ENCODE assay signal across 20 mouse cellular contexts in the genomic region with DNA sequence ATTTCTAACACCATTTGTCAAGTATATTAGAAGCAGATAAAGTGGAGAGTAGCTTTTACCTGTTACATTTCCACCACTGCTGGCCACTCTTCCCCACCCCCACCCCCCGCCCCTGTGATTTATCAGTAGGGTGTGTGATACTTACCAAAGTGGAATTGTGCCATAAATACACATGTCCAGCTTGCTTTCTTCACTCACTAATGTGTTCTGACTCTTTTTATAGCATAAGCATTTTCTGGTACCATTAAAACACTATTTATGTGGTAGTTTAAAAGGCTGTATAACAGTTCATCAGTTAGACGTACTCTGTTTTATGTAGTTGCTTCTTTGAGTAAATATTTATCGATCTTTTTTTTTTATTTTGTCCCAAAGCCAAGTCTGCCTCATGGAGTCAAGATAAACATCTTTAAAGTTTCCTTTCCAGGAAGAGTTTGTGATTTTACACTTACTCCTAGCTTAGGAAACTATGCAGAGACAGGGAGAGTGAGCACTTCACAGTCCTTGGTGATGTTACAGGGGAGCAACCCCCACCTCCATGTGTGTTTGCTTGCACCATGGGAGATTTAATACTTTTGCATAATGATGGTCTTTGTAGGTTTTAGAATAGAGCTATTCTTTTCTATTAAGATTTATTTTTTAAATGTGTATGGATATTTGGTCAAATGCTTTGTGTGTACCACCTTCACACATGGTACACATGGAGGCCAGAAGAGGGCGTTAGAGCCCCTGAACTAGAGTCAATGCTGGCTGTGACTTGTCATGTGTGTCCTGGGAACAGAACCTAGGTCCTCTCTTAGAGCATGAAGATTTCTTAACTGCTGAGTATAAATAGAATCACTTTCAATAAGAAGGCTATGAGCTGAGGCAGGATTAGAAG. TPM values are rescaled to one million over a fixed set of nuclear protein-coding genes. Genes with fewer than 3 reads are reported as not detected.
A peak's percentile ranks its signal among the peaks of the same experiment; 100 is the strongest.
DNase-seq lines count a peak whose midpoint lies in the region; ATAC-seq and TF ChIP-seq lines count a peak whose summit lies in the region.
"Had no signal": no experiment of that assay in that cellular context is flagged by ENCODE, and none has a peak within 500 bp of the region (broad histone marks: within the 10 kb centered on the region; RNA-seq: fewer than 3 reads in every experiment).

No protein-coding gene starts in this region.

- TF ChIP-seq CTCF in ES-Bruce4 (IDR thresholded peaks at IDR 0.05; ENCODE audit: low read depth, low read length) = peak; percentile 24
- no peak for TF ChIP-seq CTCF in cerebellum, adult 2 months (IDR thresholded peaks at IDR 0.05; ENCODE audit: borderline replicate concordance, insufficient read depth, low read depth, low read length)

- peaks cover 36% of the 10 kb centered on the region for H3K36me3 ChIP-seq in heart, embryonic 13.5 days
- H3K36me3 ChIP-seq in heart, embryonic 11.5 days (ENCODE audit: control insufficient read depth, insufficient read depth, low read length) = no peaks in the 10 kb centered on the region; the same call in none of the 2 replicates
- peaks cover 20% of the 10 kb centered on the region for H3K36me3 ChIP-seq in kidney, embryonic 16.5 days (ENCODE audit: insufficient read depth, low read length)
- H3K36me3 ChIP-seq in ES-Bruce4 (ENCODE audit: control insufficient read depth, insufficient read depth, low read length, poor library complexity, severe bottlenecking) = peaks cover 9% of the 10 kb centered on the region
- H3K36me3 ChIP-seq in intestine, embryonic 15.5 days = peaks cover 10% of the 10 kb centered on the region; the same call in 1 of the 2 replicates

- 53% methylated on average over 4 of the region's 4 CpGs for WGBS in heart, embryonic 13.5 days
- 65% methylated on average over 4 of the region's 4 CpGs for WGBS in heart, embryonic 11.5 days (ENCODE audit: insufficient replicate concordance)
- WGBS in kidney, embryonic 16.5 days = 53% methylated on average over 4 of the region's 4 CpGs
- 35% methylated on average over 4 of the region's 4 CpGs for WGBS in intestine, embryonic 15.5 days
- WGBS in cerebellum, adult 2 months = 77% methylated on average over 4 of the region's 4 CpGs

- H3K4me1 ChIP-seq in heart, embryonic 13.5 days = peaks cover 40% of the 10 kb centered on the region
- peaks cover 4% of the 10 kb centered on the region for H3K4me1 ChIP-seq in heart, embryonic 11.5 days (ENCODE audit: control insufficient read depth, insufficient read depth, low read length)
- H3K4me1 ChIP-seq in kidney, embryonic 16.5 days (ENCODE audit: insufficient read depth, low read length) = peaks cover 25% of the 10 kb centered on the region
- H3K4me1 ChIP-seq in ES-Bruce4 (ENCODE audit: control insufficient read depth, insufficient read depth, low read length) = no peaks in the 10 kb centered on the region
- H3K4me1 ChIP-seq in intestine, embryonic 15.5 days (replicated peaks) = peaks cover 11% of the 10 kb centered on the region; the same call in 1 of the 2 replicates
- no peaks in the 10 kb centered on the region for H3K4me1 ChIP-seq in cerebellum, adult 2 months (ENCODE audit: control insufficient read depth, insufficient read depth, low read length)
- H3K4me1 ChIP-seq: embryonic facial prominence, embryonic 10.5 days; limb, embryonic 10.5 days had no signal

- H3K4me3 ChIP-seq in heart, embryonic 13.5 days = no peak overlapping the region
- H3K4me3 ChIP-seq in heart, embryonic 11.5 days (ENCODE audit: low read depth, low read length) = no peak overlapping the region
- H3K4me3 ChIP-seq in kidney, embryonic 16.5 days (ENCODE audit: low read length) = no peak overlapping the region
- no peak overlapping the region for H3K4me3 ChIP-seq in ES-Bruce4 (ENCODE audit: low read depth, low read length)
- H3K4me3 ChIP-seq in intestine, embryonic 15.5 days (replicated peaks) = no peak overlapping the region
- H3K4me3 ChIP-seq in cerebellum, adult 2 months (replicated peaks; ENCODE audit: insufficient read depth, low read depth, low read length) = no peak overlapping the region
- H3K4me3 ChIP-seq: embryonic facial prominence, embryonic 10.5 days; hindbrain, embryonic 12.5 days; limb, embryonic 10.5 days had no signal

- no peak for TF ChIP-seq POLR2A in ES-Bruce4 (IDR thresholded peaks at IDR 0.05; ENCODE audit: insufficient read depth, low read length)
- no peak for TF ChIP-seq POLR2A in cerebellum, adult 2 months (IDR thresholded peaks at IDR 0.05; ENCODE audit: borderline replicate concordance, insufficient read depth, low read length)

- H3K9me3 ChIP-seq in heart, embryonic 13.5 days = no peaks in the 10 kb centered on the region
- no peaks in the 10 kb centered on the region for H3K9me3 ChIP-seq in heart, embryonic 11.5 days (replicated peaks; ENCODE audit: control insufficient read depth, low read length)
- H3K9me3 ChIP-seq in kidney, embryonic 16.5 days (ENCODE audit: low read length) = no peaks in the 10 kb centered on the region
- H3K9me3 ChIP-seq in ES-Bruce4 (replicated peaks; ENCODE audit: control insufficient read depth, insufficient read depth, low read length, poor library complexity, severe bottlenecking) = no peaks in the 10 kb centered on the region
- H3K9me3 ChIP-seq in intestine, embryonic 15.5 days = no peaks in the 10 kb centered on the region
- H3K9me3 ChIP-seq: embryonic facial prominence, embryonic 10.5 days; hindbrain, embryonic 12.5 days; limb, embryonic 10.5 days had no signal

- ATAC-seq in heart, embryonic 13.5 days (ENCODE audit: extremely low read depth, insufficient number of reproducible peaks, low FRiP score, low TSS enrichment) = no peak
- ATAC-seq in heart, embryonic 11.5 days (replicated peaks; ENCODE audit: insufficient number of reproducible peaks, low FRiP score, low TSS enrichment) = no peak
- peak; percentile 66 for ATAC-seq in kidney, embryonic 16.5 days (ENCODE audit: low FRiP score, low TSS enrichment)
- peak; percentile 51 for ATAC-seq in intestine, embryonic 15.5 days
- ATAC-seq: forebrain, embryonic 14.5 days; inflammation-experienced regulatory T-cells, adult 6 months; midbrain, embryonic 16.5 days had no signal

- H3K27me3 ChIP-seq in heart, embryonic 13.5 days (replicated peaks) = no peaks in the 10 kb centered on the region
- H3K27me3 ChIP-seq in heart, embryonic 11.5 days (ENCODE audit: control insufficient read depth, insufficient read depth, low read length) = no peaks in the 10 kb centered on the region
- no peaks in the 10 kb centered on the region for H3K27me3 ChIP-seq in kidney, embryonic 16.5 days (ENCODE audit: insufficient read depth, low read length)
- no peaks in the 10 kb centered on the region for H3K27me3 ChIP-seq in ES-Bruce4 (ENCODE audit: control insufficient read depth, insufficient read depth, low read length, poor library complexity, severe bottlenecking)
- H3K27me3 ChIP-seq in intestine, embryonic 15.5 days (replicated peaks) = no peaks in the 10 kb centered on the region
- H3K27me3 ChIP-seq in cerebellum, adult 2 months (ENCODE audit: control insufficient read depth, insufficient read depth, low read length) = no peaks in the 10 kb centered on the region
- H3K27me3 ChIP-seq: hindbrain, embryonic 12.5 days had no signal

- DNase-seq in kidney, adult 8-10 months = no peak
- no peak for DNase-seq in cerebellum, adult 2 months
- DNase-seq in spleen, postnatal 36 days (ENCODE audit: low spot score in 2 of 2) = no peak
- DNase-seq: adrenal gland, postnatal 25 days; B cell, adult 2 months; cerebellum, adult 18-20 months; right cerebral cortex, adult 18-20 months; thymus, postnatal 25 days had no signal

- no peak for TF ChIP-seq EP300 in ES-Bruce4 (IDR thresholded peaks at IDR 0.05; ENCODE audit: insufficient read depth, low read depth, low read length)

- no peak overlapping the region for H3K9ac ChIP-seq in heart, embryonic 13.5 days
- no peak overlapping the region for H3K9ac ChIP-seq in heart, embryonic 11.5 days (ENCODE audit: low read depth, low read length)
- no peak overlapping the region for H3K9ac ChIP-seq in kidney, embryonic 16.5 days (replicated peaks; ENCODE audit: low read length)
- no peak overlapping the region for H3K9ac ChIP-seq in ES-Bruce4 (ENCODE audit: low read depth, poor library complexity, severe bottlenecking)
- no peak overlapping the region for H3K9ac ChIP-seq in intestine, embryonic 15.5 days
- H3K9ac ChIP-seq: hindbrain, embryonic 12.5 days; liver, embryonic 14.5 days had no signal

- peak overlapping the region; percentile 29; the same call in 1 of the 2 replicates for H3K4me2 ChIP-seq in heart, embryonic 13.5 days
- H3K4me2 ChIP-seq in heart, embryonic 11.5 days = no peak overlapping the region
- no peak overlapping the region for H3K4me2 ChIP-seq in kidney, embryonic 16.5 days (replicated peaks; ENCODE audit: low read depth, low read length)
- H3K4me2 ChIP-seq in intestine, embryonic 15.5 days (replicated peaks) = no peak overlapping the region
- H3K4me2 ChIP-seq: hindbrain, embryonic 12.5 days had no signal

- H3K27ac ChIP-seq in heart, embryonic 13.5 days (replicated peaks) = peak overlapping the region; percentile 61
- no peak overlapping the region for H3K27ac ChIP-seq in heart, embryonic 11.5 days (ENCODE audit: low read depth, low read length)
- H3K27ac ChIP-seq in kidney, embryonic 16.5 days (ENCODE audit: low read length) = 0 out of 2 replicates have a peak overlapping the region, but pooled peaks have one; percentile 38
- no peak overlapping the region for H3K27ac ChIP-seq in ES-Bruce4 (ENCODE audit: insufficient read depth, low read length)
- peak overlapping the region; percentile 34; the same call in 1 of the 2 replicates for H3K27ac ChIP-seq in intestine, embryonic 15.5 days
- H3K27ac ChIP-seq in cerebellum, adult 2 months (ENCODE audit: insufficient read depth, low read length) = no peak overlapping the region
- H3K27ac ChIP-seq: embryonic facial prominence, embryonic 10.5 days; hindbrain, embryonic 12.5 days; limb, embryonic 10.5 days; liver, embryonic 14.5 days had no signal

RNA-seq across cellular contexts. Expression of a gene that starts 23.1 kb away (rescaled TPM):
- 37.6 and 41.7 TPM in 2 replicates for polyA plus RNA-seq in heart, embryonic 13.5 days (2015; fragmentation: Nextera tagmentation; extraction: Ambion mirVana)
- 38.1 and 50.2 TPM in 2 replicates for polyA plus RNA-seq in heart, embryonic 11.5 days (2014; fragmentation: Nextera tagmentation; extraction: Ambion mirVana)
- 63.8 and 68.7 TPM in 2 replicates for polyA plus RNA-seq in kidney, embryonic 16.5 days (2015; fragmentation: Nextera tagmentation; extraction: Ambion mirVana)
- polyA plus RNA-seq in ES-Bruce4 (2011; ENCODE audit: insufficient read depth, insufficient read length, low read depth, missing spikeins) = 49.9 and 57.0 TPM in 2 replicates
- 67.8 and 69.5 TPM in 2 replicates for polyA plus RNA-seq in intestine, embryonic 15.5 days (2015; fragmentation: Nextera tagmentation; extraction: Ambion mirVana)
- polyA plus RNA-seq in cerebellum, adult 2 months (2012; rRNA removed) = 57.1 and 58.1 TPM in 2 replicates

RNA-seq across cellular contexts. Expression of a gene that starts 28.0 kb away (rescaled TPM):
- 34.6 and 36.1 TPM in 2 replicates for polyA plus RNA-seq in heart, embryonic 13.5 days (2015; fragmentation: Nextera tagmentation; extraction: Ambion mirVana)
- polyA plus RNA-seq in heart, embryonic 11.5 days (2014; fragmentation: Nextera tagmentation; extraction: Ambion mirVana) = 30.9 and 32.4 TPM in 2 replicates
- 55.7 and 58.1 TPM in 2 replicates for polyA plus RNA-seq in kidney, embryonic 16.5 days (2015; fragmentation: Nextera tagmentation; extraction: Ambion mirVana)
- polyA plus RNA-seq in ES-Bruce4 (2011; ENCODE audit: insufficient read depth, insufficient read length, low read depth, missing spikeins) = 23.3 TPM in 2 replicates
- 51.9 and 52.3 TPM in 2 replicates for polyA plus RNA-seq in intestine, embryonic 15.5 days (2015; fragmentation: Nextera tagmentation; extraction: Ambion mirVana)
- 5.9 and 6.5 TPM in 2 replicates for polyA plus RNA-seq in cerebellum, adult 2 months (2012; rRNA removed)

Comparison
In these comparisons a context has a peak if more than half of its experiments do, and no peak if none do; other contexts are left out.
1. H3K27ac ChIP-seq: peak in heart, embryonic 13.5 days (single experiment), kidney, embryonic 16.5 days (single experiment) and intestine, embryonic 15.5 days (single experiment); none in heart, embryonic 11.5 days (single experiment), ES-Bruce4 (single experiment) and cerebellum, adult 2 months (single experiment).
2. ATAC-seq: peak in kidney, embryonic 16.5 days (single experiment) and intestine, embryonic 15.5 days (single experiment); none in heart, embryonic 13.5 days (single experiment) and heart, embryonic 11.5 days (single experiment).